Comparison of ENCODE assay signal across 38 mouse cellular contexts in genomic region chr1:74160036-74160435, GRCm38 (mm10). TPM values are rescaled to one million over a fixed set of nuclear protein-coding genes. Genes with fewer than 3 reads are reported as not detected.
"Had no signal": no experiment of that assay in that cellular context is flagged by ENCODE, and none has a peak within 500 bp of the region (broad histone marks: within the 10 kb centered on the region; RNA-seq: fewer than 3 reads in every experiment).

No protein-coding gene starts in this region.

- H3K9me3 ChIP-seq: embryonic facial prominence, embryonic 10.5 days; embryonic facial prominence, embryonic 12.5 days; embryonic facial prominence, embryonic 13.5 days; embryonic facial prominence, embryonic 15.5 days; forebrain, embryonic 10.5 days; forebrain, embryonic 12.5 days; forebrain, embryonic 13.5 days; forebrain, embryonic 15.5 days had no signal

- H3K27ac ChIP-seq: embryonic facial prominence, embryonic 10.5 days; embryonic facial prominence, embryonic 12.5 days; embryonic facial prominence, embryonic 13.5 days; embryonic facial prominence, embryonic 15.5 days; forebrain, embryonic 10.5 days; forebrain, embryonic 12.5 days; forebrain, embryonic 13.5 days; forebrain, embryonic 15.5 days; gastrocnemius, adult 2 months; heart, adult 2 months had no signal

- DNase-seq: cerebellum, adult 8-10 months; cerebellum, adult 9-10 months; cerebellum, postnatal 10 days; cerebellum, postnatal 14 days; cerebellum, postnatal 25 days; cerebellum, postnatal 36 days; embryo, embryonic 11 days; forebrain, postnatal 0 days; gastrocnemius, adult 2 months; gastrocnemius, postnatal 10 days; gastrocnemius, postnatal 14 days; gastrocnemius, postnatal 25 days; gastrocnemius, postnatal 36 days; heart, adult 18-20 months; heart, adult 2 months had no signal

- H3K4me3 ChIP-seq: embryonic facial prominence, embryonic 10.5 days; embryonic facial prominence, embryonic 12.5 days; embryonic facial prominence, embryonic 13.5 days; embryonic facial prominence, embryonic 15.5 days; erythroblast, embryonic 14.5 days; forebrain, embryonic 10.5 days; forebrain, embryonic 12.5 days; forebrain, embryonic 13.5 days; forebrain, embryonic 15.5 days; gastrocnemius, adult 2 months; heart, adult 2 months had no signal

- H3K9ac ChIP-seq: embryonic facial prominence, embryonic 12.5 days; embryonic facial prominence, embryonic 13.5 days; embryonic facial prominence, embryonic 15.5 days; forebrain, embryonic 12.5 days; forebrain, embryonic 13.5 days; forebrain, embryonic 15.5 days; forebrain, postnatal 0 days had no signal

- ATAC-seq: forebrain, embryonic 13.5 days; forebrain, embryonic 14.5 days; forebrain, embryonic 15.5 days; forebrain, embryonic 16.5 days; forebrain, postnatal 0 days had no signal

- H3K27me3 ChIP-seq: embryonic facial prominence, embryonic 12.5 days; embryonic facial prominence, embryonic 13.5 days; embryonic facial prominence, embryonic 15.5 days; forebrain, embryonic 12.5 days; forebrain, embryonic 13.5 days; forebrain, embryonic 15.5 days had no signal

- H3K4me1 ChIP-seq: embryonic facial prominence, embryonic 12.5 days; forebrain, embryonic 10.5 days; forebrain, embryonic 12.5 days; forebrain, embryonic 15.5 days had no signal

- H3K4me2 ChIP-seq: embryonic facial prominence, embryonic 12.5 days; embryonic facial prominence, embryonic 13.5 days; embryonic facial prominence, embryonic 15.5 days; forebrain, embryonic 12.5 days; forebrain, embryonic 13.5 days; forebrain, embryonic 15.5 days had no signal

- H3K36me3 ChIP-seq: embryonic facial prominence, embryonic 10.5 days; embryonic facial prominence, embryonic 12.5 days; embryonic facial prominence, embryonic 13.5 days; embryonic facial prominence, embryonic 15.5 days; forebrain, embryonic 10.5 days; forebrain, embryonic 12.5 days; forebrain, embryonic 15.5 days had no signal

RNA-seq across cellular contexts. Expression of gene Cxcr2, which starts 6.2 kb away (rescaled TPM):
- total RNA-seq: gastrocnemius, adult 18-20 months; gastrocnemius, adult 8-10 months; gastrocnemius, postnatal 14 days; gastrocnemius, postnatal 25 days; gastrocnemius, postnatal 36 days had no signal
- polyA plus RNA-seq: cortical plate, adult 2 months; forebrain, embryonic 12.5 days had no signal

RNA-seq across cellular contexts. Expression of gene Cxcr1, which starts 34.4 kb away (rescaled TPM):
- total RNA-seq: common myeloid progenitor, adult 5-6 weeks; forebrain, postnatal 0 days; gastrocnemius, adult 18-20 months; gastrocnemius, adult 2 months; gastrocnemius, adult 8-10 months; gastrocnemius, postnatal 10 days; gastrocnemius, postnatal 14 days; gastrocnemius, postnatal 25 days; gastrocnemius, postnatal 36 days; gastrocnemius, postnatal 4 days; granulocyte monocyte progenitor cell, adult 5-6 weeks; heart, adult 18-20 months; heart, adult 2 months; heart, adult 8-10 months had no signal
- polyA plus RNA-seq: cortical plate, adult 2 months; embryonic facial prominence, embryonic 10.5 days; embryonic facial prominence, embryonic 11.5 days; embryonic facial prominence, embryonic 12.5 days; embryonic facial prominence, embryonic 13.5 days; embryonic facial prominence, embryonic 14.5 days; embryonic facial prominence, embryonic 15.5 days; erythroblast, embryonic 14.5 days; forebrain, embryonic 10.5 days; forebrain, embryonic 11.5 days; forebrain, embryonic 12.5 days; forebrain, embryonic 13.5 days; forebrain, embryonic 14.5 days; forebrain, embryonic 15.5 days; forebrain, embryonic 16.5 days; forebrain, postnatal 0 days; frontal cortex, adult 2 months; gonadal fat pad, adult 2 months; heart, adult 2 months had no signal

RNA-seq across cellular contexts. Expression of gene Rufy4, which starts 34.7 kb away (rescaled TPM):
- total RNA-seq: forebrain, postnatal 0 days; gastrocnemius, adult 8-10 months had no signal
- polyA plus RNA-seq: cortical plate, adult 2 months; erythroblast, embryonic 14.5 days had no signal
